Mouse (Mus musculus) right cerebral cortex, postnatal 10 days (tissue): ENCODE data around the gene Zfp36l1.
A peak's percentile ranks its signal among the peaks of the same experiment; 100 is the strongest.

Experiments used
- DNase-seq, 2 experiments: peaks; one replicate each; pipeline ENCODE4 v3.0.0; 2021; ENCODE audit warnings: low spot score in 2 of 2

The Zfp36l1 gene

DNA sequence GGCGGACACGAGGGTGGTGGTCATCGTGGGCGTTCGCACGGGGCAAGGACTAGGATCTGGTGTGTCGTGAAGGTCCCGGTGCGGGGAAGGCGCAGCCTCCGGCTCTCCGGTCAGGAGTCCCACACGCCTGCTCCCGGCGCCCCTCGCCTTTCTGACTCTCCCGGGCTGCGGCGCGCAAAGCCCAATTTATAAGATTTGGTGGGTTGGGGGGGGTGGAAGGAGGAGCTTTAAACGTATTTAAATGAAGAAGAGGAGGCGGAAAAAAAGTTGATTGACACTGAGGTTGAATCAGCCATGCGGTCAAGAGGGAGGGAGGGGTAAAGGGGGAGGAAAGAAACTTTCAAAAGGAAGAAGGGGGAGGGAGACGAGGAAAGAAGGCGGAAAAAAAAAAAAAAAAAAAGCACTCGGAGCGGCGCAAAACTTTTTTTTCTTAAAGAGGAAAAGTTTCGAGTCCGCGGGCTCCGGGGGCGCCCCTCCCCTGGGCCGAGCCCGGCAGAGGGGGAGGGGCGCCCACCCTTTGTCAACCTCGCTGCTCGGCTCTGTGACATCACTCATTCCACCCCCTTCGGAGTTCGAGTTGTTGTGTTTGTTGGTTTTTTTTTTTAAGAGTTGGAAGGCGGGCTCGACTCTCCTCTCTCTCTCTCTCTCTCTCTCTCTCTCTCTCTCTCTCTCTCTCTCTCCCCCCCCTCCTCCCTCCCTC is at the start of gene Zfp36l1:
Zfp36l1 (minus strand) TSS at position 162 of the 700 bp plus-strand sequence.
- peak; percentile 85 to 88 for DNase-seq

DNA sequence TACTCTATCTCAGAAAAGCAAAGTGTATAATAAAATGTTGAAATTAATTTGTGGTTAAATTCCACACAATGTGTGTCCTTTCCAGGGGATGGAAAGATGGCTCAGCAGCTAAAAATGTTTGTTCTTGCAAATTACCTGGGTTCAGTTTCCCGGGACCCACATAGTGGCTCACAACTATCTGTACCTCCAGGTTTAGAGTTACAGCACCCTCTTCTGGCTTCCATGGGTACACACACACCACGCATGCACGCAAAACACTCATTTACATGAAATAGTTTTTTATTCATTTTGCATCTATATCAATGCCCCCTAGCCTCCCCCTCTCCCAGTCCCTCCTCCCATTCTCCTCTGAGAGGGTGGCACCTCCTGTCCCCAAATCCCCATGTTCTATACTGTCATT is 49.6 kb upstream of the Zfp36l1 start:
- no peak for DNase-seq

DNA sequence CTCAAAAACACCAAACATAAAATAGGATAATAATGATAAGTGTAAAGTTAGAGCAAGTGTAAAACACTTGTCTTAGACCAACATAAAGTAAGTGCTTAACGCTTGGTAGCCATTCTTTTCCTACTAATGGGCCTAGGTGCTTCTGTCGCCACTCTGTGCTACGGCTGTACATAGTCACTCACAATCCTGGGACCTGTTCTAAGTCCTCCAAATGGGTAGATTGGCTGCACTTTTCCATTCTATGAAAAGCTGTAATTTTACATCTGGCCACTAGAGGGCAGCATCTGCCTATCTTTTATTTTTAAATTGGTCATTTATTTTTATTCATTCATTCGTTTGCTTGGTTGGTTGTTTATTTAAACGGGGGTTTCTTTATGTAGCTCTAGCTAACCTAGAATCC is 44.9 kb upstream of the Zfp36l1 start:
- DNase-seq: no peak

DNA sequence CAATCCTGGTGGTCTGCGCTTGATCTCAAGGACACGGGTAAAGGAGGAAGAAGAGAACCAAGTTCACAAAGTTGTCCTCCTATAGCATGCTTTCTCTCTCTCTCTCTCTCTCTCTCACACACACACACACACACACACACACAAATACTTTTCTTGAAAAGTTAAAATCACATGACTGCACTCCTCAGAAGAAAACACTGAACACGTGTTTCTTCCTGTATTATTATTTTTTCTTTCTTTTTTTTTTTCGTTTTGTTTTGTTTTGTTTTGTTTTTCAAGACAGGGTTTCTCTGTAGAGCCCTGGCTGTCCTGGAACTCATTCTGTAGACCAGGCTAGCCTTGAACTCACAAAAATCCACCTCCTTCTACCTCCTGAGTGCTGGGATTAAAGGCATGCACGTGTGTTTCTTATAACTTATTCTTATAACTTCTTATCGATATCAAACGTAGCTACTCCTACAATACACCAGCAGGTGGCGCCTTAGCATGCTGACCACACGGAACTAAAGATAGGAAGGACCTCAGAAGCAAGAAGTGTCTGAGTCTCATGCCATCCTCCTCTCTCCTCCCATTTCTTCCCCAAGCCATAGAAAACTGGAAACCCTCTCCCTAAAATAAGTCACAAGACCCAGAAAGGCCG is 41.0 kb upstream of the Zfp36l1 start:
- DNase-seq: peak; percentile 57 to 70

DNA sequence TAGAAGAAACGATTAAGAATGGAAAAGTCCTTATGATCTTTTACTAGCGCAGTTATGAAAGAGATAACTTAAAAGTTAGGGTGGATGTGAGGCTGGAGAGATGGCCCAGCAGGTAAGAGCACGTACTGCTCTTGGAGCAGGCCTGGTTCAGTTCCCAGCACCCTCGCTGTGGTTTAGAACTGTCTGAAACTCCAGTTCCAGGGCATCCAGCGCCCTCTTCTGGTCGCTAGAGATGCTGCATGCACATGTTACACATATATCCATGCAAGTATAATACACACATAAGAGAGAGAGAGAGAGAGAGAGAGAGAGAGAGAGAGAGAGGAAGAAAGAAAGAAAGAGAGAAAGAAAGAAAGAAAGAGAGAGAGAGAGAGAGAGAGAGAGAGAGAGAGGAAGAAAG is 40.3 kb upstream of the Zfp36l1 start:
- no peak for DNase-seq

DNA sequence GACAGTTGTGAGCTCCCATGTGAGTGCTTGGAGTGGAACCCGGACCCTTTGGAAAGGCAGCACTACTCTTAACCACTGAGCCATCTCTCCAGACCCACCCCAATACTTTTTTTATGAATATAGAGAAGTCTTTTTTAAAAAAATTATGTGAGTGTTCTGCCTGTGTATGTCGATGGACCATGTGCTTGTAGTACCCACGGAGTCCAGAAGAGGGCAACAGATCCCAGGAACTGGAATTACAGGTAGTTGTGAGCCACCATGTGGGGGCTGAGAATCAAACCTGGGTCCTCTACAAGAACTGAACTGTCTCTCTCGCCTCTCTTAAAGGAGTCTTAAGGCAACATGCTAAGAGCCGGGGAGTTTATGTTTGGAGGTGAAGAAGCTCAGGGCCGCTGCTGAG is 39.0 kb upstream of the Zfp36l1 start:
- DNase-seq: no peak

DNA sequence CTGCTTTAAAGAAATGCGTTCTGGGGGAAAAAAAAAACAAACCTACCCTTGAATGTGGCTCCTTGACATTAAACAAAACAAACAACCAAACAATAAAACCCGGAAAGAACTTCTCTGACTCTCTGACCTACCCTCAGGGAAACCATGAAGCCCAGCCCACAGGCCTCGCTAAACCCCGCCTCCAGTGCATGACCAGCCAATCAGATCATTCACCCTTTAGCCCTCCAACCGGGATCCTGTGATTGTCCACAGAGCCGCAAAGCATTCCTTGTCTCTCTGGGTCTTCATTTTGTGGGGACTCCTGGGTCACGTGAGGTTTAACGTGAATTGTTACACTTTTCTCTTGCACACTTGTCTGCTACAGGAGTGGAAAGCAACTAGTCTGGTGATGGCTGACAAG is 37.8 kb upstream of the Zfp36l1 start:
- no peak for DNase-seq

DNA sequence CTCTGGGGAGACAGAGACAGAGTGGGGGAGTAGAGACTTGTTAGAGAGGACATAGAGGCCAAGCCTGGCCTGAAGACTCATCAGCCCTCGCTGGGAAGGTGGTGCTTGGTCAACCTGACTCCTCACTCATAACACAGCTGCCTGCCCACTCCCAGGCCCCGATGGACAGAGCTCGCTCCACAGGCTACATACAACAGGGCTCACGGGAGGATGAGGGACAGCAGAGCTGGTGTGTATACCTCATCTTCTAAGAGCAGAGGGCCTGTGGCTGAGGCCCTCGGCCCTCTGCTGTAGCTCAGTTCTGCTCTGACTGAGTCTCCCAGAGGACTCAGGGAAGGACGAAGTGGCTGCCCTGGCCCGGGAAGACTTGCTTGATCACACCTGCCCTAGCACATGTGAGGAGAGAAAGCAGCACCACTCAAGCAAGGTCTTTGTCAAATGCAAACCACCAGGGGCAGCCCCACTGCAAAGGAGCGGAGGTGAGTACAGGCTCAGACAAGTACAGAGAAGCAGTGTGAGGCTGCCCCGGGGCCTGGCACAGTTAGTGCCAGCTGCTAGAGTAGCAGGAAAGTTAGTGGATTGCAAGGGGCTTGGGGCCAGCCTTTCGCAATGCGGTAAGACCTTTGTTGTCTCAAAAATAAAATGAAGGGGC is 34.9 kb upstream of the Zfp36l1 start:
- DNase-seq: no peak

DNA sequence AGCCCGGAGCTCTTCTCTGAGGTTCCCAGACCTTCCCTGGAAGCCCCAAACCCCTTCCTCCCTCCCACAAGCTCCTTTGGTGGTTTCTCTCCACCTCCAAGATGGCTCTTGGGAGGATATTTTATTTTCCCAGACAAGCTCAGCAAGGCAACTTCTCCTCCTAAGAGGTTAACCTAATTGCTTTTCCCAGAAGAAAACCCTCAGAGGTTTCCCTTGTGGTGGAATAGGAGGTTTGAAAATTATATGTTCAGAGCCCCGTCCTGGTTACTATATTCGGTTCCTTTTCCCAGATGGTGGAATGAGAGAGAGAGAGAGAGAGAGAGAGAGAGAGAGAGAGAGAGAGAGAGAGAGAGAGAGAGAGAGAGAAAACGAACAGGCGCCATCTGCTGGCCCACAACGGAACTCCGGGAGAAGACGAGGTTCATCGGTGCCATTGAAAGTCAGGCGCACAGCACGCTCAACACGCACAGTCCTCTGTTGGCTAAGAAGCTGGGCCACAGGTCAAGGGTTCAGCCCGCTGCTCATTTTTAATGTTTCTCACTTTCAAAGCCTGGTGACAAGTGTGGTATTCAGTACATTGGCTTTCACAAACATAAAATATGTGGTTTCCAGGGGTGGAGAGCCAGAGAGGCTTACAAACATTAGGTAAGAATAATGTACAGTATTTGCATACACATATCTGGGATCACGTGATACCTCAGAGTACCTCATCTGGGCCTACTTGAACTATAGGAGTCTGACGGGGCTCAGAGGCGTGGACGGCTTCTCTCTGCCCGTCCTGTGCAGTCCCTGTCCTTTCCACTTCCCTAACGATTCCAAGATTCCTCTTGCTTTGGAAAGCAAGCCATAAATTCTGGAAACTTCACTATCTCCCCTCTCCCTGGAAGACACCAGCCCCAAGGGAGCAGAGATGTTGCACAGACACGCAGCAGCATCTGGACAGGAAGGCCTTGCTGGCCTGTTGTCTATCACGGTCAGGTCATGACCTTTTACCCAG is 33.7 kb upstream of the Zfp36l1 start:
- DNase-seq: peak; percentile 82 to 84

DNA sequence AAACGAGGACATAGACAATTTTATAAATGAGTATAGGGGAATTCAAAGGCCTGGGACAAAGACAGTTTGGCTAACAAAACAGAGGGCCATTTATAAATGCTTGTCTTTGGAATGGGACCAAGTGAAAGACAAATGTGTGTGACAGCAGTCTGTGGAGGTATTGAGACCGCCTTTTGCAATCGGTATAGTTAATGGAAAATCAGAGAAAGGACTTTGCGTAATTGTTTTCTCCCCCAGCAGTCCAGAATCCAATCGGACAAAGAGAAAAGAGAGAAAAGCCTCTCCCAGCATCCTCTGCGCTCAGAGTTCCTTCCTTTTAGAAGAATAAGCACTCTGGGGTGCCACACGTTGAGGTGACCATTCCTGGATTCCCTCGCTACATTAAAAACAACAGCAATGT is 32.6 kb upstream of the Zfp36l1 start:
- DNase-seq: no peak

DNA sequence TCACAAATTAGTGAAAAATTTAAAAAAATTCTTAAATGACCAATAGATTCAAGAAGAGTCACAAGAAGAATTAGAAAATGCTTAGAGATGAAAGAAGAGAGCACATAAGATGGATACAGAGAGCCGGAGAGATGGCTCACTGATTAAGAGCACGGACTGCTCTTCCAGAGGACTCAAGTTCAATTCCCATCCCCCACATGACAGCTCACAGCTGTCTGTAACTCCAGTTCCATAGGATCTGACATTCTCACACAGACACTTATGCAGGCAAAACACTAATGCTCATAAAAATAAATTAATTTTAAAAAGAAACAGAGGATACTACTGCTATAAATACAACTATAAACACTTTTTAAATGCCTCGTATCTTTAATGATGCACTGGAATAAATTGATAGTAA is 32.0 kb upstream of the Zfp36l1 start:
- no peak for DNase-seq

DNA sequence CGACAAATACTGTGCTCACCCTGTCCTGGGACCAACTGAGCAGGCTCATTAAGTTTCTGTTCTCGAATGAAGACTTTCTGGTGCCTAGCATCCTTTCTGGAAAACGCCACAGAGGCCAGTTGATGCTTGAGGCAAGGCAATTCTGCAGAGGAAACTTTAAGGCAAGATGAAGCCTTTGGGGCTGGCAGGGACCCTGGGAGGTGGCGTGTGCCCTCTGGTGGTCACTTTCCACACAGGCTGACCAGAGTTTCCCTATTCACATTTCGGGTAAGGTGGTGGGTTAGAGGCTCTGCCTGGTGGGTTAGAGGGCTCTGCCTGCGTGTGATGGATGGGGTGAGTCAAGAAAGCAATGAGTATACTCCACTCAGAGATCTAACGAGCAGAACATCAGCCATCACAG is 28.7 kb upstream of the Zfp36l1 start:
- peak in 1 of 2 experiments; percentile 74 for DNase-seq

- DNase-seq: no peak
Observed at GRCm38 (mm10) chr12:80141011-80141410, 28.2 kb upstream of the Zfp36l1 start.

- DNase-seq: no peak
Observed at GRCm38 (mm10) chr12:80137744-80138143, 24.9 kb upstream of the Zfp36l1 start.

DNA sequence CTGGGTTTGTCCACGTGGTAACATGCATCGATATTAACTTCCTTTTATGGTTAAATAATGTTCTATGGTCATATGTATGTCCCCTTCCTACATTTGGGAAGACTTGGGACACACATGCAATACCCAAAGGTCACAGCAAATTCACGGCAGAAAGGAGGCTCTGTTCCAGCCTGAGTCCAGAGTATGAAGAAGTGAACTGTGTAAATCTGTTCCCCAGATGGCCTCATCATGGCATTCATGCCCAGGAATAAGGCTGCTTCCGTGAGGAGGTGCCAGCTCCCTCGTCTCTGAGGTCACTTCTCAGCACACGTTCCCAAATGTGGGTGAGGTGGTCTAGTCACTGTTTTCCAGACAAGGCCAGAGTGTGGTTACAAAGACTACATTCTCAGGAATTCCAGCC is 24.4 kb upstream of the Zfp36l1 start:
- DNase-seq: no peak

DNA sequence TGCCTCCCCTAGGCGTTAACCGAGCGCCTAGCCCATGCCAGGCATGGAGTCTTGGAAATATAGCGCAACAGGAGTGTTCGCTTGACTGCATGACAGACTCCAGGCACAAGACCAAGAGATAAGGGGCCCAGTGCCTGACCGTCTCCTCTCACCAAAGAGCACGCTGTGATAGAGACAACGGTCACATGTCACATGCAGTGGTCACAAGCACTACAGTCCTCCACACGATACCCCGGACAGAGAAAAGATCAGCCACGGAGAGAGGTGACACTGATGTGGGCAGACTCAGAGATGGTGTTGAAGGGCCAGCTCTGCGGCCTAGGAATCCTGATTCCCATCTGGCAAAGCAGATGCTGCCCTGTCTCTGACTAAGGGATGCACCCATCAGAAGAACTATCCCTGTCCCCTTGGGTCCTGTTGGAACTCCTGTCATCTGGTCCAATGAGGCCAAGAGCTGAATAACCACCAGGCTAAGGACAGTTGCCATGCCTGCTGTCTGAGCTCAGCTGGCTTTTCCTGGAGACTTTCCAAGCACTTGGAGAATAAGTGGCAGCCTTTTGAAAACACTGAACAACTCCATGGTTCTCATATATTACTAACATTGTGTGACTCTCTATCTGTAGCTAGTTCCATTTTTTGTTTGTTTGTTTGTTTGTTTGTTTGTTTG is 23.6 kb upstream of the Zfp36l1 start:
- no peak for DNase-seq

- no peak for DNase-seq
Observed at GRCm38 (mm10) chr12:80135173-80135572, 22.4 kb upstream of the Zfp36l1 start.

GRCm38 (mm10) chr12:80133011-80133545 is 20.3 kb upstream of the Zfp36l1 start:
- no peak for DNase-seq

- peak; percentile 80 to 87 for DNase-seq
Observed at GRCm38 (mm10) chr12:80132250-80133003, 19.6 kb upstream of the Zfp36l1 start.
